Mouse (Mus musculus) heart, embryonic 12.5 days (tissue): ENCODE measurements around the gene Hif1an. TPM values are rescaled to one million over a fixed set of nuclear protein-coding genes. Genes with fewer than 3 reads are reported as not detected.
A peak's percentile ranks its signal among the peaks of the same experiment; 100 is the strongest.

Source experiments
- ATAC-seq: fragments of 200-750 bp; cut with Nextera tagmentation; 2 replicates; pipeline ENCODE4 v1.8.0; 2017; ENCODE audit warnings: moderate TSS enrichment, moderate library complexity; ENCODE audit not compliant: insufficient number of reproducible peaks, low FRiP score
- H3K27ac ChIP-seq: fragments of 300-500 bp; sonication (generic); 2 replicates; pipeline ENCODE4 v1.5.1; 2016; ENCODE audit warnings: mild to moderate bottlenecking, moderate library complexity; ENCODE audit not compliant: poor library complexity, severe bottlenecking
- H3K27me3 ChIP-seq: fragments of 300-500 bp; sonication (generic); replicated peaks from 2 replicates; pipeline ENCODE4 v1.6.1; 2016; ENCODE audit warnings: mild to moderate bottlenecking, moderate library complexity
- H3K36me3 ChIP-seq: fragments of 300-500 bp; sonication (generic); 2 replicates; pipeline ENCODE4 v1.6.1; 2016; ENCODE audit warnings: mild to moderate bottlenecking, moderate library complexity
- H3K4me1 ChIP-seq: fragments of 300-500 bp; sonication (generic); replicated peaks from 2 replicates; pipeline ENCODE4 v1.6.1; 2016; ENCODE audit warnings: mild to moderate bottlenecking
- H3K4me2 ChIP-seq: fragments of 300-500 bp; sonication (generic); 2 replicates; pipeline ENCODE4 v1.6.1; 2016; ENCODE audit warnings: mild to moderate bottlenecking, moderate library complexity
- H3K4me3 ChIP-seq: fragments of 300-500 bp; sonication (generic); 2 replicates; pipeline ENCODE4 v1.5.1; 2016; ENCODE audit warnings: mild to moderate bottlenecking
- H3K9ac ChIP-seq: fragments of 300-500 bp; sonication (generic); 2 replicates; pipeline ENCODE4 v1.6.1; 2016; ENCODE audit warnings: mild to moderate bottlenecking, moderate library complexity
- H3K9me3 ChIP-seq: fragments of 300-500 bp; sonication (generic); replicated peaks from 2 replicates; pipeline ENCODE4 v1.6.1; 2016; ENCODE audit warnings: mild to moderate bottlenecking, moderate library complexity
- WGBS: fragments of 180-500 bp; shearing (Covaris S2); methylation state at CpG from one replicate; pipeline ENCODE4 v1.1.7; 2016; 5-methylcytosine and 5-hydroxymethylcytosine counted together
- polyA plus RNA-seq: library from polyadenylated mRNA; unstranded; fragments of >200 nt; fragmentation: Nextera tagmentation; extraction: Ambion mirVana; gene quantifications from 2 replicates; pipeline ENCODE4 v1.2.1, GENCODE M21; 2016

Hif1an gene
- polyA plus RNA-seq, result 40.8 TPM in 2 replicates

GRCm38 (mm10) chr19:44562652-44563206, at the start of gene Hif1an:
Gene Hif1an (plus strand): TSS chr19:44562850.
- Histone ChIP-seq H3K4me3 (peak within 1 kb of the TSS; percentile 75), H3K4me2 (peak within 1 kb of the TSS; percentile 78), H3K27ac (0 out of 2 replicates have a peak within 1 kb of the TSS, but pooled peaks have one; percentile 58), H3K27me3 (no peaks in the 10 kb centered on the region), H3K36me3 (peaks cover 30% of the 10 kb centered on the region), H3K4me1 (peaks cover 17% of the 10 kb centered on the region), H3K9me3 (no peaks in the 10 kb centered on the region), H3K9ac (peak within 1 kb of the TSS; percentile 76)
- 1% methylated on average over 33 of the region's 33 CpGs for WGBS
- peak; percentile 95 for ATAC-seq

- peaks cover 32% of the 10 kb centered on the region for H3K4me1 ChIP-seq
Observed at GRCm38 (mm10) chr19:44513054-44513833, 49.4 kb upstream of the Hif1an start.

GRCm38 (mm10) chr19:44513921-44514482, 48.6 kb upstream of the Hif1an start:
- no peak overlapping the region for H3K27ac ChIP-seq
- H3K4me2 ChIP-seq, result no peak overlapping the region
- H3K4me1 ChIP-seq, result peaks cover 32% of the 10 kb centered on the region
- no peaks in the 10 kb centered on the region for H3K36me3 ChIP-seq
- H3K4me3 ChIP-seq, result no peak overlapping the region
- ATAC-seq, result no peak
- H3K27me3 ChIP-seq, result peaks cover 99% of the 10 kb centered on the region
- no peak overlapping the region for H3K9ac ChIP-seq
- 18% methylated on average over 7 of the region's 7 CpGs for WGBS
- no peaks in the 10 kb centered on the region for H3K9me3 ChIP-seq

More at GRCm38 (mm10) chr19:44513054-44513833, 49.4 kb upstream of the Hif1an start:
- Histone ChIP-seq H3K4me2 (no peak overlapping the region), H3K36me3 (no peaks in the 10 kb centered on the region), H3K9me3 (no peaks in the 10 kb centered on the region), H3K27me3 (peaks cover 99% of the 10 kb centered on the region), H3K9ac (no peak overlapping the region), H3K27ac (no peak overlapping the region), H3K4me3 (no peak overlapping the region)
- ATAC-seq, result no peak
- 24% methylated on average over 11 of the region's 11 CpGs for WGBS

- 24% methylated on average over 14 of the region's 14 CpGs for WGBS
- peaks cover 32% of the 10 kb centered on the region for H3K4me1 ChIP-seq
- H3K9me3 ChIP-seq, result no peaks in the 10 kb centered on the region
- H3K9ac ChIP-seq, result no peak overlapping the region
- peaks cover 92% of the 10 kb centered on the region for H3K27me3 ChIP-seq
- no peak overlapping the region for H3K27ac ChIP-seq
- no peak overlapping the region for H3K4me2 ChIP-seq
- H3K36me3 ChIP-seq, result no peaks in the 10 kb centered on the region
- no peak for ATAC-seq
- no peak overlapping the region for H3K4me3 ChIP-seq
Observed at GRCm38 (mm10) chr19:44514521-44515451, 47.9 kb upstream of the Hif1an start.

GRCm38 (mm10) chr19:44515769-44516168, 46.9 kb upstream of the Hif1an start:
- Histone ChIP-seq H3K27ac (no peak overlapping the region), H3K9ac (no peak overlapping the region), H3K27me3 (peaks cover 83% of the 10 kb centered on the region), H3K9me3 (no peaks in the 10 kb centered on the region), H3K4me3 (no peak overlapping the region), H3K4me2 (no peak overlapping the region), H3K36me3 (no peaks in the 10 kb centered on the region), H3K4me1 (peaks cover 23% of the 10 kb centered on the region)
- WGBS, result 38% methylated on average over 6 of the region's 6 CpGs
- ATAC-seq, result no peak

GRCm38 (mm10) chr19:44517996-44518768, 44.5 kb upstream of the Hif1an start:
- peaks cover 8% of the 10 kb centered on the region for H3K4me1 ChIP-seq
- H3K4me2 ChIP-seq, result no peak overlapping the region
- no peaks in the 10 kb centered on the region for H3K36me3 ChIP-seq
- H3K9me3 ChIP-seq, result no peaks in the 10 kb centered on the region
- no peak overlapping the region for H3K4me3 ChIP-seq
- H3K27ac ChIP-seq, result no peak overlapping the region
- H3K9ac ChIP-seq, result no peak overlapping the region
- peaks cover 59% of the 10 kb centered on the region for H3K27me3 ChIP-seq
- 52% methylated on average over 12 of the region's 12 CpGs for WGBS
- ATAC-seq, result 0 out of 2 replicates have a peak, but pooled peaks have one; percentile 40

- Histone ChIP-seq H3K9me3 (no peaks in the 10 kb centered on the region), H3K4me3 (no peak overlapping the region), H3K4me1 (peaks cover 7% of the 10 kb centered on the region), H3K4me2 (no peak overlapping the region), H3K9ac (no peak overlapping the region), H3K27ac (no peak overlapping the region), H3K27me3 (peaks cover 53% of the 10 kb centered on the region), H3K36me3 (no peaks in the 10 kb centered on the region)
- ATAC-seq, result no peak
- 31% methylated on average over 7 of the region's 7 CpGs for WGBS
Observed at GRCm38 (mm10) chr19:44519152-44519551, 43.5 kb upstream of the Hif1an start.

- H3K27ac ChIP-seq, result no peak overlapping the region
- no peaks in the 10 kb centered on the region for H3K9me3 ChIP-seq
- H3K27me3 ChIP-seq, result peaks cover 8% of the 10 kb centered on the region; the same call in 1 of the 2 replicates
- no peak overlapping the region for H3K4me3 ChIP-seq
- H3K4me2 ChIP-seq, result no peak overlapping the region
- 73% methylated on average over 9 of the region's 9 CpGs for WGBS
- no peak for ATAC-seq
- no peak overlapping the region for H3K9ac ChIP-seq
- H3K4me1 ChIP-seq, result no peaks in the 10 kb centered on the region
- no peaks in the 10 kb centered on the region for H3K36me3 ChIP-seq
Observed at GRCm38 (mm10) chr19:44525551-44526205, 37.0 kb upstream of the Hif1an start.

GRCm38 (mm10) chr19:44530018-44530417, 32.6 kb upstream of the Hif1an start:
- H3K36me3 ChIP-seq, result no peaks in the 10 kb centered on the region
- H3K9me3 ChIP-seq, result no peaks in the 10 kb centered on the region
- H3K27me3 ChIP-seq, result peaks cover 18% of the 10 kb centered on the region
- no peak overlapping the region for H3K27ac ChIP-seq
- no peak overlapping the region for H3K4me2 ChIP-seq
- no peak overlapping the region for H3K9ac ChIP-seq
- ATAC-seq, result no peak
- 70% methylated on average over 6 of the region's 6 CpGs for WGBS
- no peaks in the 10 kb centered on the region for H3K4me1 ChIP-seq
- no peak overlapping the region for H3K4me3 ChIP-seq

- no peak for ATAC-seq
- WGBS, result 34% methylated on average over 3 of the region's 3 CpGs
- H3K4me2 ChIP-seq, result no peak overlapping the region
Observed at GRCm38 (mm10) chr19:44535376-44535775, 27.3 kb upstream of the Hif1an start.

More at GRCm38 (mm10) chr19:44535376-44535775, 27.3 kb upstream of the Hif1an start:
- Histone ChIP-seq H3K9me3 (peaks cover 4% of the 10 kb centered on the region), H3K36me3 (peaks cover 4% of the 10 kb centered on the region), H3K27me3 (peaks cover 16% of the 10 kb centered on the region), H3K4me1 (no peaks in the 10 kb centered on the region), H3K27ac (no peak overlapping the region), H3K9ac (no peak overlapping the region), H3K4me3 (no peak overlapping the region)
